Mouse (Mus musculus) midbrain, embryonic 14.5 days (tissue): Measurements from ENCODE around the gene Pde10a. TPM values are rescaled to one million over a fixed set of nuclear protein-coding genes. Genes with fewer than 3 reads are reported as not detected.

Experiments
- ATAC-seq: fragments of 200-750 bp; cut with Nextera tagmentation; 2 replicates; pipeline ENCODE4 v1.8.0; 2017; ENCODE audit warnings: moderate number of reproducible peaks, moderate library complexity; ENCODE audit not compliant: low FRiP score, low TSS enrichment
- DNase-seq: peaks from one replicate; pipeline ENCODE4 v3.0.0-alpha.2; 2015
- H3K27ac ChIP-seq: fragments of 300-500 bp; sonication (generic); replicated peaks from 2 replicates; pipeline ENCODE4 v1.5.1; 2014; ENCODE audit warnings: mild to moderate bottlenecking, low read depth, low read length, moderate library complexity
- H3K27me3 ChIP-seq: fragments of 300-500 bp; sonication (generic); 2 replicates; pipeline ENCODE4 v1.6.1; 2014; ENCODE audit warnings: low read length, control low read depth, mixed read lengths; ENCODE audit not compliant: control insufficient read depth, insufficient read depth
- H3K36me3 ChIP-seq: fragments of 300-500 bp; sonication (generic); 2 replicates; pipeline ENCODE4 v1.6.1; 2014; ENCODE audit warnings: low read length, control low read depth; ENCODE audit not compliant: control insufficient read depth, insufficient read depth
- H3K4me1 ChIP-seq: fragments of 300-500 bp; sonication (generic); 2 replicates; pipeline ENCODE4 v1.6.1; 2014; ENCODE audit warnings: mild to moderate bottlenecking, antibody characterized with exemption, low read length, control low read depth; ENCODE audit not compliant: control insufficient read depth, insufficient read depth
- H3K4me2 ChIP-seq: fragments of 300-500 bp; sonication (generic); 2 replicates; pipeline ENCODE4 v1.6.1; 2014; ENCODE audit warnings: mild to moderate bottlenecking, low read length, moderate library complexity
- H3K4me3 ChIP-seq: fragments of 300-500 bp; sonication (generic); replicated peaks from 2 replicates; pipeline ENCODE4 v1.5.1; 2014; ENCODE audit warnings: low read depth, low read length
- H3K9ac ChIP-seq: fragments of 300-500 bp; sonication (generic); replicated peaks from 2 replicates; pipeline ENCODE4 v1.6.1; 2014; ENCODE audit warnings: mild to moderate bottlenecking, low read length, moderate library complexity
- H3K9me3 ChIP-seq: fragments of 300-500 bp; sonication (generic); 2 replicates; pipeline ENCODE4 v1.6.1; 2016; ENCODE audit warnings: low read length, control low read depth, mixed read lengths; ENCODE audit not compliant: control insufficient read depth
- WGBS: fragments of 180-500 bp; shearing (Covaris S2); extraction: QIAGEN DNeasy Blood & Tissue Kit; methylation state at CpG from one replicate; pipeline ENCODE4 v1.1.7; 2014; 5-methylcytosine and 5-hydroxymethylcytosine counted together
- polyA plus RNA-seq: library from polyadenylated mRNA; unstranded; fragments of >200 nt; fragmentation: Nextera tagmentation; extraction: Ambion mirVana; gene quantifications from 2 replicates; pipeline ENCODE4 v1.2.1, GENCODE M21; 2014

Pde10a gene
- polyA plus RNA-seq, 1 experiment from 2014 or later, result 14.1 TPM

- DNase-seq, result no peak
- Histone ChIP-seq H3K36me3 (no peaks in the 10 kb centered on the region), H3K27me3 (peaks cover 27% of the 10 kb centered on the region), H3K4me3 (peak overlapping the region; percentile 86), H3K9ac (peak overlapping the region; percentile 92), H3K4me1 (peaks cover 30% of the 10 kb centered on the region), H3K4me2 (peak overlapping the region; percentile 85), H3K9me3 (no peaks in the 10 kb centered on the region), H3K27ac (peak overlapping the region; percentile 91)
- under 1% methylated on average over 31 of the region's 31 CpGs for WGBS
- ATAC-seq, result peak; percentile 21; the same call in 1 of the 2 replicates
These were observed 276.6 kb downstream of the Pde10a start for GRCm38 (mm10) chr17:8801855-8802104.

GRCm38 (mm10) chr17:8802161-8802888 is 277.2 kb downstream of the Pde10a start:
- DNase-seq, result peak; percentile 70
- H3K9me3 ChIP-seq, result no peaks in the 10 kb centered on the region
- peak; percentile 18; the same call in 1 of the 2 replicates for ATAC-seq
- peaks cover 30% of the 10 kb centered on the region for H3K4me1 ChIP-seq
- peak overlapping the region; percentile 91 for H3K27ac ChIP-seq
- peak overlapping the region; percentile 92 for H3K9ac ChIP-seq
- no peaks in the 10 kb centered on the region for H3K36me3 ChIP-seq
- peak overlapping the region; percentile 86 for H3K4me3 ChIP-seq
- under 1% methylated on average over 33 of the region's 33 CpGs for WGBS
- peak overlapping the region; percentile 85 for H3K4me2 ChIP-seq
- H3K27me3 ChIP-seq, result peaks cover 25% of the 10 kb centered on the region

- DNase-seq (peak; percentile 79), ATAC-seq (no peak; the same call in 1 of the 2 replicates)
- peaks cover 20% of the 10 kb centered on the region for H3K27me3 ChIP-seq
- peak overlapping the region; percentile 85 for H3K4me2 ChIP-seq
- H3K27ac ChIP-seq, result peak overlapping the region; percentile 91
- no peaks in the 10 kb centered on the region for H3K9me3 ChIP-seq
- H3K36me3 ChIP-seq, result no peaks in the 10 kb centered on the region
- H3K4me1 ChIP-seq, result peaks cover 30% of the 10 kb centered on the region
- 8% methylated on average over 27 of the region's 27 CpGs for WGBS
- H3K4me3 ChIP-seq, result peak overlapping the region; percentile 86
- H3K9ac ChIP-seq, result peak overlapping the region; percentile 92
These were observed 278.0 kb downstream of the Pde10a start for GRCm38 (mm10) chr17:8802889-8803799.

- Histone ChIP-seq H3K4me1 (peaks cover 30% of the 10 kb centered on the region), H3K4me3 (no peak overlapping the region), H3K27ac (no peak overlapping the region), H3K36me3 (0 out of 2 replicates have a peak, but pooled peaks cover 3% of the 10 kb centered on the region), H3K9ac (no peak overlapping the region), H3K9me3 (no peaks in the 10 kb centered on the region), H3K4me2 (no peak overlapping the region), H3K27me3 (no peaks in the 10 kb centered on the region)
- WGBS, result 52% methylated on average over 3 of the region's 3 CpGs
- ATAC-seq (no peak), DNase-seq (peak; percentile 71)
These were observed 282.2 kb downstream of the Pde10a start for GRCm38 (mm10) chr17:8807345-8807744.

GRCm38 (mm10) chr17:8809771-8810170 is 284.6 kb downstream of the Pde10a start:
- Histone ChIP-seq H3K36me3 (0 out of 2 replicates have a peak, but pooled peaks cover 3% of the 10 kb centered on the region), H3K9ac (no peak overlapping the region), H3K4me1 (peaks cover 17% of the 10 kb centered on the region), H3K27ac (no peak overlapping the region), H3K27me3 (no peaks in the 10 kb centered on the region), H3K4me2 (no peak overlapping the region), H3K9me3 (no peaks in the 10 kb centered on the region), H3K4me3 (no peak overlapping the region)
- ATAC-seq, result no peak
- no peak for DNase-seq
- 69% methylated on average over 6 of the region's 6 CpGs for WGBS

- H3K4me1 ChIP-seq, result peaks cover 13% of the 10 kb centered on the region; the same call in 1 of the 2 replicates
- H3K4me2 ChIP-seq, result no peak overlapping the region
- 91% methylated on average over 8 of the region's 8 CpGs for WGBS
- ATAC-seq, result no peak
- no peak overlapping the region for H3K4me3 ChIP-seq
- no peak for DNase-seq
- no peaks in the 10 kb centered on the region for H3K9me3 ChIP-seq
- H3K27ac ChIP-seq, result no peak overlapping the region
- 0 out of 2 replicates have a peak, but pooled peaks cover 3% of the 10 kb centered on the region for H3K36me3 ChIP-seq
- no peaks in the 10 kb centered on the region for H3K27me3 ChIP-seq
- no peak overlapping the region for H3K9ac ChIP-seq
These were observed 285.0 kb downstream of the Pde10a start for GRCm38 (mm10) chr17:8810201-8810600.

- H3K4me3 ChIP-seq, result no peak overlapping the region
- H3K4me1 ChIP-seq, result 0 out of 2 replicates have a peak, but pooled peaks cover 7% of the 10 kb centered on the region
- 58% methylated on average over 12 of the region's 12 CpGs for WGBS
- no peak for ATAC-seq
- H3K4me2 ChIP-seq, result no peak overlapping the region
- H3K36me3 ChIP-seq, result 0 out of 2 replicates have a peak, but pooled peaks cover 3% of the 10 kb centered on the region
- H3K27ac ChIP-seq, result no peak overlapping the region
- peak; percentile 56 for DNase-seq
- no peaks in the 10 kb centered on the region for H3K9me3 ChIP-seq
- no peak overlapping the region for H3K9ac ChIP-seq
- no peaks in the 10 kb centered on the region for H3K27me3 ChIP-seq
These were observed 287.2 kb downstream of the Pde10a start for GRCm38 (mm10) chr17:8812228-8812865.

- WGBS, result 91% methylated on average over 3 of the region's 3 CpGs
- DNase-seq, result no peak
- no peaks in the 10 kb centered on the region for H3K27me3 ChIP-seq
- no peak overlapping the region for H3K27ac ChIP-seq
- 0 out of 2 replicates have a peak, but pooled peaks cover 7% of the 10 kb centered on the region for H3K4me1 ChIP-seq
- H3K4me3 ChIP-seq, result no peak overlapping the region
- no peak for ATAC-seq
- no peak overlapping the region for H3K4me2 ChIP-seq
- no peaks in the 10 kb centered on the region for H3K9me3 ChIP-seq
- H3K9ac ChIP-seq, result no peak overlapping the region
- 0 out of 2 replicates have a peak, but pooled peaks cover 3% of the 10 kb centered on the region for H3K36me3 ChIP-seq
These were observed 288.8 kb downstream of the Pde10a start for GRCm38 (mm10) chr17:8813773-8814491.
